Mouse (Mus musculus): ENCODE results near the gene Rgp1. TPM values are rescaled to one million over a fixed set of nuclear protein-coding genes. Genes with fewer than 3 reads are reported as not detected.

Rgp1 gene
- polyA plus RNA-seq, 1 experiment from 2014 or later: 32.5 TPM

- no peaks in the 10 kb centered on the region for H3K9me3 ChIP-seq (replicated peaks)
- H3K27ac ChIP-seq (replicated peaks): peak within 1 kb of the TSS; percentile 88
- no peaks in the 10 kb centered on the region for H3K27me3 ChIP-seq
- under 1% methylated on average over 40 of the region's 70 CpGs for WGBS
- H3K36me3 ChIP-seq: no peaks in the 10 kb centered on the region
- H3K9ac ChIP-seq: peak within 1 kb of the TSS; percentile 73
- H3K4me2 ChIP-seq (replicated peaks): peak within 1 kb of the TSS; percentile 82
- H3K4me1 ChIP-seq: peaks cover 33% of the 10 kb centered on the region
- peak within 1 kb of the TSS; percentile 72 for H3K4me3 ChIP-seq (replicated peaks)
- peak; percentile 66 for ATAC-seq (ENCODE audit: insufficient number of reproducible peaks, low FRiP score, low TSS enrichment, low read depth)
Measured at GRCm38 (mm10) chr4:43631046-43631955, 52.8 kb downstream of the Rgp1 start, which contains the start of gene Npr2. TSS of gene Npr2 (plus strand) at chr4:43631935.

- Histone ChIP-seq H3K9me3 (replicated peaks) (no peaks in the 10 kb centered on the region), H3K27ac (replicated peaks) (peak overlapping the region; percentile 88; the same call in 1 of the 2 replicates), H3K4me2 (replicated peaks) (peak overlapping the region; percentile 82), H3K9ac (peak overlapping the region; percentile 73), H3K4me1 (peaks cover 33% of the 10 kb centered on the region), H3K4me3 (replicated peaks) (peak overlapping the region; percentile 72), H3K27me3 (no peaks in the 10 kb centered on the region), H3K36me3 (no peaks in the 10 kb centered on the region)
- peak; percentile 21; the same call in 1 of the 2 replicates for ATAC-seq (ENCODE audit: insufficient number of reproducible peaks, low FRiP score, low TSS enrichment, low read depth)
- WGBS: 44% methylated on average over 42 of the region's 42 CpGs
Measured at GRCm38 (mm10) chr4:43631956-43632920, 53.7 kb downstream of the Rgp1 start.

- peak overlapping the region; percentile 82 for H3K4me2 ChIP-seq (replicated peaks)
- no peak for ATAC-seq (ENCODE audit: insufficient number of reproducible peaks, low FRiP score, low TSS enrichment, low read depth)
- H3K4me3 ChIP-seq (replicated peaks): no peak overlapping the region
- 69% methylated on average over 8 of the region's 8 CpGs for WGBS
- H3K4me1 ChIP-seq: peaks cover 33% of the 10 kb centered on the region
- no peaks in the 10 kb centered on the region for H3K36me3 ChIP-seq
- H3K9ac ChIP-seq: no peak overlapping the region
- H3K9me3 ChIP-seq (replicated peaks): no peaks in the 10 kb centered on the region
- no peak overlapping the region for H3K27ac ChIP-seq (replicated peaks)
- H3K27me3 ChIP-seq: no peaks in the 10 kb centered on the region
Measured at GRCm38 (mm10) chr4:43633296-43633695, 54.8 kb downstream of the Rgp1 start.

GRCm38 (mm10) chr4:43633736-43634135 is 55.2 kb downstream of the Rgp1 start:
- 92% methylated on average over 2 of the region's 2 CpGs for WGBS
- H3K27me3 ChIP-seq: no peaks in the 10 kb centered on the region
- H3K9me3 ChIP-seq (replicated peaks): no peaks in the 10 kb centered on the region
- no peak for ATAC-seq (ENCODE audit: insufficient number of reproducible peaks, low FRiP score, low TSS enrichment, low read depth)
- no peaks in the 10 kb centered on the region for H3K36me3 ChIP-seq
- H3K4me2 ChIP-seq (replicated peaks): peak overlapping the region; percentile 82; the same call in 1 of the 2 replicates
- no peak overlapping the region for H3K27ac ChIP-seq (replicated peaks)
- no peak overlapping the region for H3K9ac ChIP-seq
- H3K4me1 ChIP-seq: peaks cover 33% of the 10 kb centered on the region
- H3K4me3 ChIP-seq (replicated peaks): no peak overlapping the region

GRCm38 (mm10) chr4:43634621-43635374 is 56.3 kb downstream of the Rgp1 start:
- Histone ChIP-seq H3K9ac (no peak overlapping the region), H3K4me2 (replicated peaks) (no peak overlapping the region)
- 88% methylated on average over 7 of the region's 7 CpGs for WGBS

GRCm38 (mm10) chr4:43636751-43637150 is 58.2 kb downstream of the Rgp1 start:
- no peak overlapping the region for H3K4me2 ChIP-seq (replicated peaks)
- H3K27me3 ChIP-seq: no peaks in the 10 kb centered on the region
- ATAC-seq (ENCODE audit: insufficient number of reproducible peaks, low FRiP score, low TSS enrichment, low read depth): no peak
- H3K36me3 ChIP-seq: 0 out of 2 replicates have a peak, but pooled peaks cover 6% of the 10 kb centered on the region
- H3K9ac ChIP-seq: no peak overlapping the region
- H3K4me1 ChIP-seq: peaks cover 24% of the 10 kb centered on the region
- H3K27ac ChIP-seq (replicated peaks): no peak overlapping the region
- no peak overlapping the region for H3K4me3 ChIP-seq (replicated peaks)
- H3K9me3 ChIP-seq (replicated peaks): no peaks in the 10 kb centered on the region
- 63% methylated on average over 6 of the region's 6 CpGs for WGBS

More at GRCm38 (mm10) chr4:43634621-43635374, 56.3 kb downstream of the Rgp1 start:
- Histone ChIP-seq H3K4me3 (replicated peaks) (no peak overlapping the region), H3K36me3 (no peaks in the 10 kb centered on the region), H3K9me3 (replicated peaks) (no peaks in the 10 kb centered on the region), H3K27me3 (no peaks in the 10 kb centered on the region), H3K4me1 (peaks cover 33% of the 10 kb centered on the region), H3K27ac (replicated peaks) (no peak overlapping the region)
- no peak for ATAC-seq (ENCODE audit: insufficient number of reproducible peaks, low FRiP score, low TSS enrichment, low read depth)

Small RNA genes lying within 50 kb of the gene (microRNA-seq; reads per million reads assigned to microRNA genes)
- gene Gm25262 (ENCODE audit: borderline number of aligned reads): not detected

Other genes starting within 250 kb of the Rgp1 start
- 18.2 TPM in 2 replicates for gene Rusc2, start 196.7 kb upstream of the Rgp1 start, polyA plus RNA-seq (2015; fragmentation: Nextera tagmentation; extraction: Ambion mirVana)
- gene Fam166b, start 149.6 kb upstream of the Rgp1 start, polyA plus RNA-seq (2015; fragmentation: Nextera tagmentation; extraction: Ambion mirVana): 0.41 and 0.44 TPM in 2 replicates
- gene Tesk1, start 136.8 kb upstream of the Rgp1 start, polyA plus RNA-seq (2015; fragmentation: Nextera tagmentation; extraction: Ambion mirVana): 9.2 and 9.3 TPM in 2 replicates
- gene Cd72, start 124.1 kb upstream of the Rgp1 start, polyA plus RNA-seq (2015; fragmentation: Nextera tagmentation; extraction: Ambion mirVana): 3.1 and 3.8 TPM in 2 replicates
- not detected in 2 replicates for gene Sit1, start 95.0 kb upstream of the Rgp1 start, polyA plus RNA-seq (2015; fragmentation: Nextera tagmentation; extraction: Ambion mirVana)
- gene Ccdc107, start 85.8 kb upstream of the Rgp1 start, polyA plus RNA-seq (2015; fragmentation: Nextera tagmentation; extraction: Ambion mirVana): 71.7 and 81.0 TPM in 2 replicates
- gene Arhgef39, start 79.0 kb upstream of the Rgp1 start, polyA plus RNA-seq (2015; fragmentation: Nextera tagmentation; extraction: Ambion mirVana): 36.8 and 39.8 TPM in 2 replicates
- 2.5 and 4.8 TPM in 2 replicates for gene Car9, start 71.7 kb upstream of the Rgp1 start, polyA plus RNA-seq (2015; fragmentation: Nextera tagmentation; extraction: Ambion mirVana)
- gene Tpm2, start 55.0 kb upstream of the Rgp1 start, polyA plus RNA-seq (2015; fragmentation: Nextera tagmentation; extraction: Ambion mirVana): 456 and 604 TPM in 2 replicates
- 77.5 and 88.2 TPM in 2 replicates for gene Creb3, start 16.4 kb upstream of the Rgp1 start, polyA plus RNA-seq (2015; fragmentation: Nextera tagmentation; extraction: Ambion mirVana)
- 55.8 and 60.9 TPM in 2 replicates for gene Tln1, start 16.0 kb upstream of the Rgp1 start, polyA plus RNA-seq (2015; fragmentation: Nextera tagmentation; extraction: Ambion mirVana)
- 21.3 and 22.3 TPM in 2 replicates for gene Gba2, start 158 bp downstream of the Rgp1 start, polyA plus RNA-seq (2015; fragmentation: Nextera tagmentation; extraction: Ambion mirVana)
- 1.5 and 1.6 TPM in 2 replicates for gene Msmp, start 5.8 kb downstream of the Rgp1 start, polyA plus RNA-seq (2015; fragmentation: Nextera tagmentation; extraction: Ambion mirVana)
- gene Npr2, start 53.2 kb downstream of the Rgp1 start, polyA plus RNA-seq (2015; fragmentation: Nextera tagmentation; extraction: Ambion mirVana): 19.7 and 20.9 TPM in 2 replicates
- gene Spag8, start 74.9 kb downstream of the Rgp1 start, polyA plus RNA-seq (2015; fragmentation: Nextera tagmentation; extraction: Ambion mirVana): 7.5 and 10.6 TPM in 2 replicates
- 88.1 and 91.2 TPM in 2 replicates for gene Hint2, start 77.8 kb downstream of the Rgp1 start, polyA plus RNA-seq (2015; fragmentation: Nextera tagmentation; extraction: Ambion mirVana)
- gene Tmem8b, start 90.3 kb downstream of the Rgp1 start, polyA plus RNA-seq (2015; fragmentation: Nextera tagmentation; extraction: Ambion mirVana): 5.3 and 6.1 TPM in 2 replicates
- 2.9 and 4.3 TPM in 2 replicates for gene Fam221b, start 90.4 kb downstream of the Rgp1 start, polyA plus RNA-seq (2015; fragmentation: Nextera tagmentation; extraction: Ambion mirVana)
- not detected in 2 replicates for gene Olfr70, start 122.1 kb downstream of the Rgp1 start, polyA plus RNA-seq (2015; fragmentation: Nextera tagmentation; extraction: Ambion mirVana)
- gene Olfr71, start 131.5 kb downstream of the Rgp1 start, polyA plus RNA-seq (2015; fragmentation: Nextera tagmentation; extraction: Ambion mirVana): not detected in 2 replicates
- gene Hrct1, start 148.5 kb downstream of the Rgp1 start, polyA plus RNA-seq (2015; fragmentation: Nextera tagmentation; extraction: Ambion mirVana): 0.99 and 1.2 TPM in 2 replicates
- 0.09 and 0.31 TPM in 2 replicates for gene Spaar, start 151.3 kb downstream of the Rgp1 start, polyA plus RNA-seq (2015; fragmentation: Nextera tagmentation; extraction: Ambion mirVana)
- not detected in 2 replicates for gene Olfr159, start 192.3 kb downstream of the Rgp1 start, polyA plus RNA-seq (2015; fragmentation: Nextera tagmentation; extraction: Ambion mirVana)
- gene Olfr156, start 245.2 kb downstream of the Rgp1 start, polyA plus RNA-seq (2015; fragmentation: Nextera tagmentation; extraction: Ambion mirVana): 0.13 TPM in 1 of 2 replicates, not detected in the other

Data from embryonic facial prominence, embryonic 15.5 days (tissue).